In genomic region chr11:3517846-3518732, GRCm38 (mm10) we compare ENCODE assay signal across 9 mouse cellular contexts. TPM values are rescaled to one million over a fixed set of nuclear protein-coding genes. Genes with fewer than 3 reads are reported as not detected.
A peak's percentile ranks its signal among the peaks of the same experiment; 100 is the strongest.
DNase-seq lines count a peak whose midpoint lies in the region; ATAC-seq and TF ChIP-seq lines count a peak whose summit lies in the region.
"Had no signal": no experiment of that assay in that cellular context is flagged by ENCODE, and none has a peak within 500 bp of the region (broad histone marks: within the 10 kb centered on the region; RNA-seq: fewer than 3 reads in every experiment).

No protein-coding gene starts in this region.

- WGBS in lung, embryonic 14.5 days = 49% methylated on average over 13 of the region's 13 CpGs
- 57% methylated on average over 13 of the region's 13 CpGs for WGBS in forebrain, embryonic 16.5 days
- 61% methylated on average over 13 of the region's 13 CpGs for WGBS in limb, embryonic 12.5 days
- WGBS in small intestine, adult 2 months = 50% methylated on average over 13 of the region's 13 CpGs

- no peak overlapping the region for H3K27ac ChIP-seq in lung, embryonic 14.5 days (ENCODE audit: low read depth)
- H3K27ac ChIP-seq in forebrain, embryonic 16.5 days (ENCODE audit: low read length) = no peak overlapping the region
- H3K27ac ChIP-seq in limb, embryonic 12.5 days = no peak overlapping the region
- peak overlapping the region; percentile 31 for H3K27ac ChIP-seq in small intestine, adult 2 months (ENCODE audit: insufficient read depth, low read depth, low read length)

- H3K27me3 ChIP-seq in lung, embryonic 14.5 days (ENCODE audit: insufficient read depth, low read length) = peaks cover 7% of the 10 kb centered on the region; the same call in 1 of the 2 replicates
- H3K27me3 ChIP-seq in forebrain, embryonic 16.5 days (replicated peaks; ENCODE audit: control insufficient read depth, insufficient read depth, low read length) = peaks cover 10% of the 10 kb centered on the region; the same call in 1 of the 2 replicates
- H3K27me3 ChIP-seq in limb, embryonic 12.5 days = peaks cover 35% of the 10 kb centered on the region
- peaks cover 6% of the 10 kb centered on the region for H3K27me3 ChIP-seq in small intestine, adult 2 months (ENCODE audit: control insufficient read depth, insufficient read depth, low read length)

- H3K9me3 ChIP-seq in lung, embryonic 14.5 days (ENCODE audit: low read depth, low read length) = no peaks in the 10 kb centered on the region
- no peaks in the 10 kb centered on the region for H3K9me3 ChIP-seq in forebrain, embryonic 16.5 days (ENCODE audit: control insufficient read depth, low read length)
- no peaks in the 10 kb centered on the region for H3K9me3 ChIP-seq in limb, embryonic 12.5 days

- no peak for TF ChIP-seq POLR2A in small intestine, adult 2 months (IDR thresholded peaks at IDR 0.05; ENCODE audit: low read depth, low read length)

- no peak for TF ChIP-seq CTCF in lung, embryonic 14.5 days (IDR thresholded peaks at IDR 0.05; ENCODE audit: low read depth)
- no peak for TF ChIP-seq CTCF in small intestine, adult 2 months (IDR thresholded peaks at IDR 0.05; ENCODE audit: extremely low read depth, insufficient read length, insufficient replicate concordance, low read depth, low read length)

- H3K9ac ChIP-seq in lung, embryonic 14.5 days = no peak overlapping the region; the same call in 1 of the 2 replicates
- H3K9ac ChIP-seq in forebrain, embryonic 16.5 days (replicated peaks; ENCODE audit: low read depth, low read length) = peak overlapping the region; percentile 38; the same call in 1 of the 2 replicates
- H3K9ac ChIP-seq in limb, embryonic 12.5 days (replicated peaks) = no peak overlapping the region

- H3K4me3 ChIP-seq in lung, embryonic 14.5 days (ENCODE audit: low read depth, low read length) = peak overlapping the region; percentile 26; the same call in 1 of the 2 replicates
- peak overlapping the region; percentile 37 for H3K4me3 ChIP-seq in forebrain, embryonic 16.5 days (replicated peaks; ENCODE audit: low read length)
- H3K4me3 ChIP-seq in limb, embryonic 12.5 days (replicated peaks) = peak overlapping the region; percentile 40
- peak overlapping the region; percentile 25 for H3K4me3 ChIP-seq in small intestine, adult 2 months (ENCODE audit: low read depth, low read length)

- H3K4me2 ChIP-seq in lung, embryonic 14.5 days = peak overlapping the region; percentile 77
- H3K4me2 ChIP-seq in forebrain, embryonic 16.5 days (ENCODE audit: low read length) = peak overlapping the region; percentile 67
- H3K4me2 ChIP-seq in limb, embryonic 12.5 days = peak overlapping the region; percentile 85

- no peak for DNase-seq in lung, embryonic 14.5 days
- no peak for DNase-seq in lung, postnatal 25 days (ENCODE audit: low spot score)
- no peak for DNase-seq in natural killer cell, adult 2 months (ENCODE audit: low spot score in 2 of 2)
- DNase-seq in thymus, postnatal 10 days (ENCODE audit: low spot score in 2 of 2) = no peak
- no peak for DNase-seq in layer of hippocampus, adult 9-11 months
- DNase-seq: layer of hippocampus, postnatal 36 days had no signal

- peak; percentile 4; the same call in 1 of the 2 replicates for ATAC-seq in lung, embryonic 14.5 days (ENCODE audit: insufficient read depth)
- no peak for ATAC-seq in forebrain, embryonic 16.5 days
- ATAC-seq in limb, embryonic 12.5 days (ENCODE audit: insufficient number of reproducible peaks, insufficient read depth, low FRiP score, low TSS enrichment, low read depth) = no peak; the same call in 1 of the 2 replicates

- peaks cover 43% of the 10 kb centered on the region for H3K36me3 ChIP-seq in lung, embryonic 14.5 days (ENCODE audit: insufficient read depth)
- H3K36me3 ChIP-seq in forebrain, embryonic 16.5 days (ENCODE audit: control insufficient read depth, insufficient read depth) = no peaks in the 10 kb centered on the region
- H3K36me3 ChIP-seq in limb, embryonic 12.5 days = peaks cover 43% of the 10 kb centered on the region
- H3K36me3 ChIP-seq in small intestine, adult 2 months (ENCODE audit: control insufficient read depth, insufficient read depth, low read length) = peaks cover 20% of the 10 kb centered on the region

- peaks cover 12% of the 10 kb centered on the region; the same call in 1 of the 2 replicates for H3K4me1 ChIP-seq in lung, embryonic 14.5 days (ENCODE audit: insufficient read depth)
- H3K4me1 ChIP-seq in forebrain, embryonic 16.5 days (replicated peaks; ENCODE audit: control insufficient read depth, insufficient read depth, low read length) = peaks cover 23% of the 10 kb centered on the region
- H3K4me1 ChIP-seq in limb, embryonic 12.5 days (replicated peaks) = peaks cover 21% of the 10 kb centered on the region
- H3K4me1 ChIP-seq in small intestine, adult 2 months (ENCODE audit: control insufficient read depth, insufficient read depth, insufficient read length, low read length) = peaks cover 7% of the 10 kb centered on the region

RNA-seq across cellular contexts. Expression of gene Selenom, which starts 3.6 kb away (rescaled TPM):
- polyA plus RNA-seq in lung, embryonic 14.5 days (2014; fragmentation: Nextera tagmentation; extraction: Ambion mirVana) = 100 and 110 TPM in 2 replicates
- polyA plus RNA-seq in forebrain, embryonic 16.5 days (2015; fragmentation: Nextera tagmentation; extraction: Ambion mirVana) = 39.5 and 52.0 TPM in 2 replicates
- polyA plus RNA-seq in limb, embryonic 12.5 days (2016; fragmentation: Nextera tagmentation; extraction: Ambion mirVana) = 79.4 and 80.2 TPM in 2 replicates
- polyA plus RNA-seq in small intestine, adult 2 months (2012; rRNA removed) = 107 and 174 TPM in 2 replicates

RNA-seq across cellular contexts. Expression of gene Inpp5j, which starts 13.5 kb away (rescaled TPM):
- polyA plus RNA-seq in lung, embryonic 14.5 days (2014; fragmentation: Nextera tagmentation; extraction: Ambion mirVana) = 1.2 and 1.5 TPM in 2 replicates
- 2.9 and 4.9 TPM in 2 replicates for polyA plus RNA-seq in forebrain, embryonic 16.5 days (2015; fragmentation: Nextera tagmentation; extraction: Ambion mirVana)
- 0.10 TPM in 1 of 2 replicates, not detected in the other for polyA plus RNA-seq in limb, embryonic 12.5 days (2016; fragmentation: Nextera tagmentation; extraction: Ambion mirVana)
- polyA plus RNA-seq in small intestine, adult 2 months (2012; rRNA removed) = 12.9 and 22.5 TPM in 2 replicates

RNA-seq across cellular contexts. Expression of gene Smtn, which starts 22.3 kb away (rescaled TPM):
- 103 and 108 TPM in 2 replicates for polyA plus RNA-seq in lung, embryonic 14.5 days (2014; fragmentation: Nextera tagmentation; extraction: Ambion mirVana)
- polyA plus RNA-seq in forebrain, embryonic 16.5 days (2015; fragmentation: Nextera tagmentation; extraction: Ambion mirVana) = 17.7 and 20.9 TPM in 2 replicates
- 46.4 and 46.8 TPM in 2 replicates for polyA plus RNA-seq in limb, embryonic 12.5 days (2016; fragmentation: Nextera tagmentation; extraction: Ambion mirVana)
- polyA plus RNA-seq in small intestine, adult 2 months (2012; rRNA removed) = 46.4 and 54.0 TPM in 2 replicates

RNA-seq across cellular contexts. Expression of gene Pla2g3, which starts 30.0 kb away (rescaled TPM):
- 0.46 and 0.47 TPM in 2 replicates for polyA plus RNA-seq in lung, embryonic 14.5 days (2014; fragmentation: Nextera tagmentation; extraction: Ambion mirVana)
- polyA plus RNA-seq in forebrain, embryonic 16.5 days (2015; fragmentation: Nextera tagmentation; extraction: Ambion mirVana) = 0.89 and 1.0 TPM in 2 replicates
- 0.45 and 0.53 TPM in 2 replicates for polyA plus RNA-seq in limb, embryonic 12.5 days (2016; fragmentation: Nextera tagmentation; extraction: Ambion mirVana)
- polyA plus RNA-seq in small intestine, adult 2 months (2012; rRNA removed) = 0.18 and 0.48 TPM in 2 replicates
